Mouse (Mus musculus) heart, postnatal 14 days (tissue): ENCODE measurements at regions not wholly inside any gene's neighbourhood (a gene's known extent, or its start where the extent isn't known, plus 50 kb on each side); places are given as distances from the start of the nearest gene placed in this dataset.

Experiments used
- DNase-seq, 2 experiments: peaks; one replicate each; pipeline ENCODE4 v3.0.0; 2021 to 2022
- intact Hi-C: fragments of 180-260 bp; cut with DNase I; formaldehyde crosslinking; loops from one replicate; pipeline ENCODE4 v1.15.1; 2025

GRCm38 (mm10) chr19:26547522-26547921 lies 57.3 kb upstream of the Smarca2 start:
- intact Hi-C loops: no loop called here

GRCm38 (mm10) chr19:26548562-26549270 lies 56.1 kb upstream of the Smarca2 start:
- no peak for DNase-seq
- intact Hi-C loops: no loop called here

More at GRCm38 (mm10) chr19:26547522-26547921, 57.3 kb upstream of the Smarca2 start:
- no peak for DNase-seq

DNA sequence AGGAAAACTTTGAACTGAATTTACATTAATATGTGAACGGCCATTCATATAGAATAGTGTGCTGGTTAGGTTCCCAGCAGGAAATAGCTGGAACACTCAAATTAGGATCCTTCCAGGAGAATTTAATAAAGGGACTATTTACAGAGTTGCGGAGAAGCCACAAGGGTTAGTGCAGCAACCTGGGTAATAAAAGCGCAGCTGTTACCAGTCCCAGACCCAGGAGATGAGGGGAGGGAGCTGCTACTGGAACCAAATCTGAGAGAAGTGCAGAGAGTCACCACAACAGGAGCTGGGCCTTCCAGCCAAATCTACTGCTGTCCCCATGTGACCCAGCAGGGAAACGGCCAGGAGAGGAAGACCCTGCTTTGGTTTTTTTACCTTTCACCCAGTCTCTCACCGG lies 54.6 kb upstream of the Smarca2 start:
- intact Hi-C loops: no loop called here
- DNase-seq: no peak
